Mouse (Mus musculus): Measurements from ENCODE around the gene 4930524B15Rik.

GRCm38 (mm10) chr11:32013014-32013427 lies 47.6 kb downstream of the 4930524B15Rik start:
- TF ChIP-seq CTCF (IDR thresholded peaks at IDR 0.05) = no peak
- no peak for TF ChIP-seq POLR2A (IDR thresholded peaks at IDR 0.05; ENCODE audit: insufficient read depth, low read depth, low read length)
- no peak for TF ChIP-seq EP300 (IDR thresholded peaks at IDR 0.05; ENCODE audit: insufficient read depth, low read depth, low read length)
